Mouse (Mus musculus): ENCODE measurements at regions not wholly inside any gene's neighbourhood (a gene's known extent, or its start where the extent isn't known, plus 50 kb on each side); places are given as distances from the start of the nearest gene placed in this dataset.

DNA sequence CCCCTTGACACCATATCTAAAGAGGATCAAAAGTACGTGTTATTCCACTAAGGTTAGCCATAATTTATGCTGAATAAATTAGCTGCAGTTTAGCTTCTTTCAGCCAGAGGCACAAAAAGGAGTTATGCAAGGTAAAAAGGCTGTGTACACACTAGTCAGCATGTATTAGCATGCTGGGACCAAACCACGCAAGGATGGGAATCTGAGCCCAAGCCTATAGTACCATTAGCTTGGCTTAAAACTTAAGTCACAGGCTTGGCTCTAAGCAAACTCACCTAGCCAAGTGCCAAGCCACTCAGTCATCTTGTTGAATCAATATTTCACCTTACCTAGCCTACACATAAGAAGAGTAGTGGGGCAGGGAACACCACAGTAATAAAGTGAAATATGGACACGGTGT, 339.9 kb upstream of the Arid1b start:
- Histone ChIP-seq H3K4me2 (no peak overlapping the region), H3K4me3 (no peak overlapping the region), H3K36me3 (ENCODE audit: poor library complexity, severe bottlenecking) (no peaks in the 10 kb centered on the region), H3K9me3 (replicated peaks) (no peaks in the 10 kb centered on the region), H3K27me3 (no peaks in the 10 kb centered on the region), H3K4me1 (no peaks in the 10 kb centered on the region), H3K9ac (no peak overlapping the region), H3K27ac (no peak overlapping the region)
- ATAC-seq = no peak
- 65% methylated on average over 3 of the region's 3 CpGs for WGBS

GRCm38 (mm10) chr17:4661996-4662395, 332.1 kb upstream of the Arid1b start:
- no peaks in the 10 kb centered on the region for H3K36me3 ChIP-seq (ENCODE audit: poor library complexity, severe bottlenecking)
- H3K4me3 ChIP-seq = no peak overlapping the region
- H3K27me3 ChIP-seq = no peaks in the 10 kb centered on the region
- H3K4me1 ChIP-seq = no peaks in the 10 kb centered on the region
- WGBS = 93% methylated on average over 5 of the region's 5 CpGs
- H3K4me2 ChIP-seq = no peak overlapping the region
- no peak overlapping the region for H3K27ac ChIP-seq
- no peak for ATAC-seq
- H3K9me3 ChIP-seq (replicated peaks) = no peaks in the 10 kb centered on the region
- H3K9ac ChIP-seq = no peak overlapping the region

GRCm38 (mm10) chr17:4668511-4668910, 325.6 kb upstream of the Arid1b start:
- Histone ChIP-seq H3K9ac (no peak overlapping the region), H3K36me3 (ENCODE audit: poor library complexity, severe bottlenecking) (no peaks in the 10 kb centered on the region), H3K27me3 (no peaks in the 10 kb centered on the region), H3K9me3 (replicated peaks) (no peaks in the 10 kb centered on the region), H3K4me2 (no peak overlapping the region), H3K27ac (no peak overlapping the region), H3K4me3 (no peak overlapping the region), H3K4me1 (peaks cover 6% of the 10 kb centered on the region)
- WGBS = 60% methylated on average over 3 of the region's 3 CpGs
- ATAC-seq = no peak

DNA sequence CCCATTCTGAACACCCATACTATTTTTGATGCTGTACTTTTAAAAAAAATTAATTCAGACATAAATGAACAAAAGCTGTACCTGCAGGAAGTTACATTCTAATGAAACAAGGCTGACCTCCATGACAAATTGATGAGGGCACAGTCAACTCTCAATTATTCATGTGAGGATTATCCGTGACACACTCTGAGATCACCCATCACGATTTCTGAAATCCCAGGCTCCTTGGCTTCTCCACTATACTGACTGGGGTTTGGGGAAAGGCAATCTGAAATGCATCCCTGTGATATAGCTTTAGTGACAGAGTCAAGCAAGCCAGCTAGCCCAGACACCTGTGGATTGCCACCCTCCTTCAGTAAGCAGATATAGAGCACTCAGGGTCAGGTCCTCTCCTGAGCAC, 320.9 kb upstream of the Arid1b start:
- Histone ChIP-seq H3K4me1 (peaks cover 6% of the 10 kb centered on the region), H3K27me3 (no peaks in the 10 kb centered on the region), H3K4me3 (no peak overlapping the region), H3K4me2 (no peak overlapping the region), H3K9me3 (replicated peaks) (no peaks in the 10 kb centered on the region), H3K27ac (no peak overlapping the region), H3K9ac (no peak overlapping the region), H3K36me3 (ENCODE audit: poor library complexity, severe bottlenecking) (no peaks in the 10 kb centered on the region)
- WGBS = 67% methylated on average over 2 of the region's 2 CpGs
- no peak for ATAC-seq

- ATAC-seq = no peak
- WGBS = 96% methylated on average over 1 of the region's 1 CpGs
These were observed 287.7 kb upstream of the Arid1b start for GRCm38 (mm10) chr17:4706421-4706820.

GRCm38 (mm10) chr17:4721061-4721460, 273.1 kb upstream of the Arid1b start:
- no peaks in the 10 kb centered on the region for H3K4me1 ChIP-seq
- H3K9ac ChIP-seq = no peak overlapping the region
- H3K27me3 ChIP-seq = no peaks in the 10 kb centered on the region
- H3K36me3 ChIP-seq (ENCODE audit: poor library complexity, severe bottlenecking) = no peaks in the 10 kb centered on the region
- no peak overlapping the region for H3K4me3 ChIP-seq
- no peaks in the 10 kb centered on the region for H3K9me3 ChIP-seq (replicated peaks)
- ATAC-seq = no peak
- no peak overlapping the region for H3K27ac ChIP-seq
- H3K4me2 ChIP-seq = no peak overlapping the region
- WGBS = 95% methylated on average over 4 of the region's 4 CpGs

More at GRCm38 (mm10) chr17:4706421-4706820, 287.7 kb upstream of the Arid1b start:
- Histone ChIP-seq H3K27ac (no peak overlapping the region), H3K4me2 (no peak overlapping the region), H3K9ac (no peak overlapping the region), H3K4me3 (no peak overlapping the region), H3K9me3 (replicated peaks) (no peaks in the 10 kb centered on the region), H3K36me3 (ENCODE audit: poor library complexity, severe bottlenecking) (no peaks in the 10 kb centered on the region), H3K27me3 (no peaks in the 10 kb centered on the region), H3K4me1 (no peaks in the 10 kb centered on the region)

GRCm38 (mm10) chr17:4724031-4724430, 270.1 kb upstream of the Arid1b start:
- H3K4me3 ChIP-seq = no peak overlapping the region
- no peak for ATAC-seq
- no peaks in the 10 kb centered on the region for H3K4me1 ChIP-seq
- H3K4me2 ChIP-seq = no peak overlapping the region
- no peaks in the 10 kb centered on the region for H3K36me3 ChIP-seq (ENCODE audit: poor library complexity, severe bottlenecking)
- WGBS = 87% methylated on average over 3 of the region's 3 CpGs
- no peaks in the 10 kb centered on the region for H3K27me3 ChIP-seq
- H3K9ac ChIP-seq = no peak overlapping the region
- no peaks in the 10 kb centered on the region for H3K9me3 ChIP-seq (replicated peaks)
- H3K27ac ChIP-seq = no peak overlapping the region

DNA sequence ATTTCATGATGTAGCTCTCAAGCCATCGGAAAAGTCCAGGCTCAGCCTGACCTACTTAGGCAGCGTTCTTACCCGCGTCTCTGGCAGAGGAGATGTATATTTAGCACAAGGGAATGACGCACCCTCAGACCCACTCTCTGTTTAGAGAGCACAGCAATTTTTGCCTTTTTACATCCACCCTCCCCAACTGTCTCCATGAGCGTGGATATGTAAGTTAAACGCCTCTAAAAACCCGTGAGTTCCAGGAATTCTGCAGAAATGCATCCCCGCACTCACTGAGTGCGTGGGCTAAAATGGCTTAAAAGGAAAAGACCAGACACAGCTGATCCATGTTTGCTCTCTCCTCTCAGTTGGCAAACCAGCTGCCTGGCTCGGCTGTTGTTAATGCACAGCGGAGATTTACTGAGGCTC, 267.8 kb upstream of the Arid1b start:
- H3K4me1 ChIP-seq = no peaks in the 10 kb centered on the region
- no peak for ATAC-seq
- H3K9ac ChIP-seq = no peak overlapping the region
- H3K4me3 ChIP-seq = no peak overlapping the region
- no peak overlapping the region for H3K4me2 ChIP-seq
- no peaks in the 10 kb centered on the region for H3K9me3 ChIP-seq (replicated peaks)
- WGBS = 86% methylated on average over 12 of the region's 12 CpGs
- H3K36me3 ChIP-seq (ENCODE audit: poor library complexity, severe bottlenecking) = no peaks in the 10 kb centered on the region
- H3K27ac ChIP-seq = no peak overlapping the region
- H3K27me3 ChIP-seq = no peaks in the 10 kb centered on the region

GRCm38 (mm10) chr17:4734412-4734881, 259.7 kb upstream of the Arid1b start:
- WGBS = 79% methylated on average over 5 of the region's 5 CpGs

GRCm38 (mm10) chr17:4735185-4735584, 258.9 kb upstream of the Arid1b start:
- Histone ChIP-seq H3K27me3 (no peaks in the 10 kb centered on the region), H3K4me1 (peaks cover 11% of the 10 kb centered on the region), H3K9ac (no peak overlapping the region), H3K36me3 (ENCODE audit: poor library complexity, severe bottlenecking) (no peaks in the 10 kb centered on the region), H3K4me3 (no peak overlapping the region), H3K9me3 (replicated peaks) (no peaks in the 10 kb centered on the region), H3K4me2 (no peak overlapping the region), H3K27ac (no peak overlapping the region)
- WGBS = 79% methylated on average over 1 of the region's 1 CpGs
- ATAC-seq = no peak

More at GRCm38 (mm10) chr17:4734412-4734881, 259.7 kb upstream of the Arid1b start:
- H3K9ac ChIP-seq = no peak overlapping the region
- H3K4me1 ChIP-seq = peaks cover 11% of the 10 kb centered on the region
- H3K27ac ChIP-seq = no peak overlapping the region
- no peak overlapping the region for H3K4me2 ChIP-seq
- no peaks in the 10 kb centered on the region for H3K9me3 ChIP-seq (replicated peaks)
- H3K4me3 ChIP-seq = no peak overlapping the region
- H3K27me3 ChIP-seq = no peaks in the 10 kb centered on the region
- H3K36me3 ChIP-seq (ENCODE audit: poor library complexity, severe bottlenecking) = no peaks in the 10 kb centered on the region
- no peak for ATAC-seq

- no peak overlapping the region for H3K4me3 ChIP-seq
- no peak overlapping the region for H3K9ac ChIP-seq
- no peak overlapping the region for H3K27ac ChIP-seq
- WGBS = 93% methylated on average over 3 of the region's 3 CpGs
- no peaks in the 10 kb centered on the region for H3K9me3 ChIP-seq (replicated peaks)
- H3K4me1 ChIP-seq = peaks cover 11% of the 10 kb centered on the region
- ATAC-seq = no peak
- H3K36me3 ChIP-seq (ENCODE audit: poor library complexity, severe bottlenecking) = no peaks in the 10 kb centered on the region
- H3K27me3 ChIP-seq = no peaks in the 10 kb centered on the region
- no peak overlapping the region for H3K4me2 ChIP-seq
These were observed 257.4 kb upstream of the Arid1b start for GRCm38 (mm10) chr17:4736689-4737088.

DNA sequence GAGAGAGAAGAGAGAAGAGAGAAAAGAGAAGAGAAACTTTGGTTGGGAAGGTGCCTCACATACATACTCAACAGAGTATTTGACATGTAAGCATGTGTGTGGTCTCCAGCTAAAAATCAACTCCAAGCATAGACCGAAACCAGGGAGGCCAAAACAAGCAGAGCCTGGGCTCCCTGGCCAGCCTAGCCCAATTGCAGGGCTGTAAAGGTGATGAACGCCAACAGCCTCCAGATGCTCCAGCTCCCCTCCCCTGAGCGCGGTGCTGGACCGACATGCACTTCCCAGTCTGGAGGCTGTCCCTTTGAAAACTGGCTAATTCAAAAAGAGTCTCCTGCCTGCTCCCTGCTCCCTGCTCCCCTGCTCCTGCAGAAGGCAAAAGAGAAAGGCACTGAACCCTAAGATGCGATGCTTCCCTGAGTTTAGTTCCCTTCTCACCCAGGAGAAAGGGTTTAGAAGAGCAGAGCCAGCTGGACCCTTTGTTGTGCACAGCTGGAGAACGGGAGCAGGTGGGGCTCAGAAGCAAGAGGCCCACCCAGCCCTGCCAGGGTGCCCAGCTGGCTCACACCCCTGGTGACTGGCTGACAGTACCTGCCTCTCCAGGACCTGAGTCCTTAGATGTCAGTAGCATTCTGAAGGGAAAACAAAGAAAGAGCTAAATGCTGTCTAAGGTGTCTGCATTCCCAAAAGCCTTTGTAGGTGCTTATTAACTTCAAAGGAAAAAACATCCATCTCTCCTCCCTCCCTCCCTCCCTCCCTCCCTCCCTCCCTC, 255.2 kb upstream of the Arid1b start:
- Histone ChIP-seq H3K9me3 (replicated peaks) (no peaks in the 10 kb centered on the region), H3K27ac (no peak overlapping the region)
- no peak for ATAC-seq

GRCm38 (mm10) chr17:4740784-4741183, 253.3 kb upstream of the Arid1b start:
- no peak overlapping the region for H3K9ac ChIP-seq
- ATAC-seq = no peak
- H3K27me3 ChIP-seq = no peaks in the 10 kb centered on the region
- H3K4me1 ChIP-seq = peaks cover 7% of the 10 kb centered on the region
- no peak overlapping the region for H3K4me3 ChIP-seq
- no peaks in the 10 kb centered on the region for H3K36me3 ChIP-seq (ENCODE audit: poor library complexity, severe bottlenecking)
- H3K9me3 ChIP-seq (replicated peaks) = no peaks in the 10 kb centered on the region
- no peak overlapping the region for H3K4me2 ChIP-seq
- WGBS = 46% methylated on average over 5 of the region's 5 CpGs
- no peak overlapping the region for H3K27ac ChIP-seq

More for the DNA sequence above, 255.2 kb upstream of the Arid1b start:
- H3K36me3 ChIP-seq (ENCODE audit: poor library complexity, severe bottlenecking) = no peaks in the 10 kb centered on the region
- H3K4me3 ChIP-seq = no peak overlapping the region
- no peak overlapping the region for H3K9ac ChIP-seq
- 8% methylated on average over 7 of the region's 7 CpGs for WGBS
- no peaks in the 10 kb centered on the region for H3K27me3 ChIP-seq
- no peak overlapping the region for H3K4me2 ChIP-seq
- peaks cover 7% of the 10 kb centered on the region for H3K4me1 ChIP-seq

Measured in forebrain, embryonic 13.5 days (tissue).